Mouse (Mus musculus) heart, embryonic 14.5 days (tissue): Measurements from ENCODE around the gene Csf3. TPM values are rescaled to one million over a fixed set of nuclear protein-coding genes. Genes with fewer than 3 reads are reported as not detected.
"Not testable (repeated sequence)": the region's sequence is repeated elsewhere in the genome, so short reads cannot be mapped to it uniquely, and the experiment has no call there.

ENCODE experiments used
- ATAC-seq: fragments of 200-750 bp; cut with Nextera tagmentation; 2 replicates; pipeline ENCODE4 v1.8.0; 2017; ENCODE audit warnings: low read depth, moderate TSS enrichment; ENCODE audit not compliant: insufficient number of reproducible peaks, insufficient read depth, low FRiP score
- H3K27ac ChIP-seq, 2 experiments: fragments of 200-500 bp in 1 of 2; fragments of 300-500 bp in 1 of 2; sonication (generic) in 1 of 2; replicated peaks in 1 of 2; 2 replicates each; pipeline ENCODE4 v1.5.1; 2012 to 2014; ENCODE audit warnings: low read depth in 2 of 2, low read length in 2 of 2, control low read depth in 1 of 2, mild to moderate bottlenecking in 1 of 2, mixed read lengths in 1 of 2; ENCODE audit not compliant: control insufficient read depth in 1 of 2, insufficient read depth in 1 of 2
- H3K27me3 ChIP-seq: fragments of 300-500 bp; sonication (generic); 2 replicates; pipeline ENCODE4 v1.6.1; 2014; ENCODE audit warnings: mild to moderate bottlenecking, low read length, control low read depth; ENCODE audit not compliant: control insufficient read depth, insufficient read depth
- H3K36me3 ChIP-seq: fragments of 300-500 bp; sonication (generic); 2 replicates; pipeline ENCODE4 v1.6.1; 2014; ENCODE audit warnings: mild to moderate bottlenecking, control low read depth, low read length, mixed read lengths; ENCODE audit not compliant: control insufficient read depth, insufficient read depth
- H3K4me1 ChIP-seq, 2 experiments: fragments of 200-500 bp in 1 of 2; fragments of 300-500 bp in 1 of 2; sonication (generic) in 1 of 2; 2 replicates each; pipeline ENCODE4 v1.6.1; 2012 to 2014; ENCODE audit warnings: low read length in 2 of 2, control low read depth in 1 of 2, mixed read lengths in 1 of 2; ENCODE audit not compliant: control insufficient read depth in 2 of 2, insufficient read depth in 2 of 2
- H3K4me2 ChIP-seq: fragments of 300-500 bp; sonication (generic); 2 replicates; pipeline ENCODE4 v1.6.1; 2014; ENCODE audit warnings: mild to moderate bottlenecking, low read length
- H3K4me3 ChIP-seq, 2 experiments: fragments of 200-500 bp in 1 of 2; fragments of 300-500 bp in 1 of 2; sonication (generic) in 1 of 2; 2 replicates each; pipeline ENCODE4 v1.5.1; 2012 to 2014; ENCODE audit warnings: low read length in 2 of 2, mild to moderate bottlenecking in 2 of 2, control low read depth in 1 of 2, low read depth in 1 of 2, moderate library complexity in 1 of 2; ENCODE audit not compliant: control insufficient read depth in 1 of 2, insufficient read depth in 1 of 2
- H3K9ac ChIP-seq: fragments of 300-500 bp; sonication (generic); 2 replicates; pipeline ENCODE4 v1.6.1; 2014; ENCODE audit warnings: mild to moderate bottlenecking, low read length
- H3K9me3 ChIP-seq: fragments of 300-500 bp; sonication (generic); 2 replicates; pipeline ENCODE4 v1.6.1; 2016; ENCODE audit warnings: low read length, control low read depth; ENCODE audit not compliant: control insufficient read depth
- WGBS: fragments of 180-500 bp; shearing (Covaris S2); extraction: QIAGEN DNeasy Blood & Tissue Kit; methylation state at CpG from one replicate; pipeline ENCODE4 v1.1.7; 2014; 5-methylcytosine and 5-hydroxymethylcytosine counted together
- polyA plus RNA-seq: library from polyadenylated mRNA; unstranded; fragments of >200 nt; fragmentation: Nextera tagmentation; extraction: Ambion mirVana; gene quantifications from 2 replicates; pipeline ENCODE4 v1.2.1, GENCODE M21; 2014

Gene Csf3
- polyA plus RNA-seq = not detected in 2 replicates

- Histone ChIP-seq H3K4me3 (no peak within 1 kb of the TSS), H3K9ac (no peak within 1 kb of the TSS; the same call in 1 of the 2 replicates), H3K4me2 (no peak within 1 kb of the TSS), H3K27ac (no peak within 1 kb of the TSS), H3K27me3 (no peaks in the 10 kb centered on the region), H3K4me1 (peaks cover 0 to 7% of the 10 kb centered on the region in 2 experiments; a peak in 2 of 4 replicates), H3K9me3 (no peaks in the 10 kb centered on the region), H3K36me3 (peaks cover 28% of the 10 kb centered on the region)
- 45% methylated on average over 10 of the region's 10 CpGs for WGBS
- ATAC-seq = no peak
Observed at GRCm38 (mm10) chr11:98701213-98701670, at the start of gene Csf3. Gene Csf3 (plus strand): TSS chr11:98701263.

GRCm38 (mm10) chr11:98655076-98655475, 46.0 kb upstream of the Csf3 start:
- not testable (repeated sequence) for H3K4me3 ChIP-seq, H3K4me1 ChIP-seq, H3K9me3 ChIP-seq, H3K4me2 ChIP-seq, H3K36me3 ChIP-seq, H3K27ac ChIP-seq, ATAC-seq, H3K27me3 ChIP-seq, H3K9ac ChIP-seq
- WGBS = 10% methylated on average over 7 of the region's 7 CpGs

- H3K36me3 ChIP-seq = no peaks in the 10 kb centered on the region
- H3K4me1 ChIP-seq = no peaks in the 10 kb centered on the region
- H3K27ac ChIP-seq = no peak overlapping the region
- H3K9ac ChIP-seq = no peak overlapping the region
- no peak overlapping the region for H3K4me3 ChIP-seq
- WGBS = 18% methylated on average over 6 of the region's 6 CpGs
- H3K27me3 ChIP-seq = no peaks in the 10 kb centered on the region
- ATAC-seq = no peak
- H3K4me2 ChIP-seq = no peak overlapping the region
- no peaks in the 10 kb centered on the region for H3K9me3 ChIP-seq
Observed at GRCm38 (mm10) chr11:98660517-98660916, 40.5 kb upstream of the Csf3 start.

- H3K9me3 ChIP-seq = no peaks in the 10 kb centered on the region
- H3K4me1 ChIP-seq = no peaks in the 10 kb centered on the region
- H3K36me3 ChIP-seq = no peaks in the 10 kb centered on the region
- no peak within 1 kb of the TSS for H3K9ac ChIP-seq
- H3K27me3 ChIP-seq = peaks cover 28% of the 10 kb centered on the region
- 20% methylated on average over 4 of the region's 4 CpGs for WGBS
- no peak within 1 kb of the TSS for H3K4me2 ChIP-seq
- no peak within 1 kb of the TSS for H3K27ac ChIP-seq
- H3K4me3 ChIP-seq = no peak within 1 kb of the TSS
- no peak for ATAC-seq
Observed at GRCm38 (mm10) chr11:98664091-98664490, 37.0 kb upstream of the Csf3 start, which contains the start of gene Gsdma. Gene Gsdma (plus strand): TSS chr11:98664351.

GRCm38 (mm10) chr11:98668984-98669383, 32.1 kb upstream of the Csf3 start:
- ATAC-seq = no peak
- no peak overlapping the region for H3K9ac ChIP-seq

GRCm38 (mm10) chr11:98671284-98671815, 29.7 kb upstream of the Csf3 start:
- 49% methylated on average over 3 of the region's 3 CpGs for WGBS
- no peak for ATAC-seq
- no peaks in the 10 kb centered on the region for H3K4me1 ChIP-seq
- no peak overlapping the region for H3K9ac ChIP-seq
- H3K9me3 ChIP-seq = no peaks in the 10 kb centered on the region
- H3K4me3 ChIP-seq = no peak overlapping the region
- no peaks in the 10 kb centered on the region for H3K36me3 ChIP-seq
- H3K27me3 ChIP-seq = peaks cover 42% of the 10 kb centered on the region
- no peak overlapping the region for H3K27ac ChIP-seq
- H3K4me2 ChIP-seq = no peak overlapping the region

More at GRCm38 (mm10) chr11:98668984-98669383, 32.1 kb upstream of the Csf3 start:
- no peak overlapping the region for H3K27ac ChIP-seq
- H3K4me2 ChIP-seq = no peak overlapping the region
- 57% methylated on average over 2 of the region's 2 CpGs for WGBS
- H3K27me3 ChIP-seq = peaks cover 43% of the 10 kb centered on the region
- no peak overlapping the region for H3K4me3 ChIP-seq
- no peaks in the 10 kb centered on the region for H3K36me3 ChIP-seq
- H3K9me3 ChIP-seq = no peaks in the 10 kb centered on the region
- H3K4me1 ChIP-seq = no peaks in the 10 kb centered on the region

GRCm38 (mm10) chr11:98671857-98672256, 29.2 kb upstream of the Csf3 start:
- H3K27ac ChIP-seq = no peak overlapping the region
- H3K4me1 ChIP-seq = no peaks in the 10 kb centered on the region
- H3K9ac ChIP-seq = no peak overlapping the region
- 45% methylated on average over 5 of the region's 5 CpGs for WGBS
- H3K27me3 ChIP-seq = peaks cover 37% of the 10 kb centered on the region
- H3K9me3 ChIP-seq = no peaks in the 10 kb centered on the region
- H3K4me3 ChIP-seq = no peak overlapping the region
- ATAC-seq = no peak
- no peak overlapping the region for H3K4me2 ChIP-seq
- no peaks in the 10 kb centered on the region for H3K36me3 ChIP-seq

GRCm38 (mm10) chr11:98672482-98672881, 28.6 kb upstream of the Csf3 start:
- Histone ChIP-seq H3K27ac (no peak overlapping the region), H3K9me3 (no peaks in the 10 kb centered on the region), H3K36me3 (no peaks in the 10 kb centered on the region), H3K4me2 (no peak overlapping the region), H3K4me3 (no peak overlapping the region), H3K4me1 (no peaks in the 10 kb centered on the region), H3K9ac (no peak overlapping the region), H3K27me3 (peaks cover 31% of the 10 kb centered on the region)
- no peak for ATAC-seq
- 65% methylated on average over 5 of the region's 5 CpGs for whole genome bisulfite sequencing
